Mouse (Mus musculus) brain, embryonic 14.5 days (tissue): ENCODE results near the gene Wrnip1.

ENCODE experiments used
- CTCF ChIP-seq: fragments of 200-500 bp; IDR thresholded peaks from 2 replicates; pipeline ENCODE4 v1.5.1; 2012; ENCODE audit warnings: inconsistent platforms, mild to moderate bottlenecking, moderate library complexity, borderline replicate concordance; ENCODE audit not compliant: insufficient read depth, insufficient read length; ENCODE audit errors: extremely low read depth
- POLR2A ChIP-seq: fragments of 200-500 bp; IDR thresholded peaks from 2 replicates; pipeline ENCODE4 v1.6.1; 2012; ENCODE audit warnings: mild to moderate bottlenecking, inconsistent platforms, borderline replicate concordance; ENCODE audit not compliant: poor library complexity, insufficient read depth, insufficient read length, severe bottlenecking; ENCODE audit errors: extremely low read depth

- TF ChIP-seq CTCF (no peak), POLR2A (no peak)
Observed at GRCm38 (mm10) chr13:32850668-32851404, 49.0 kb downstream of the Wrnip1 start, which contains the start of gene Serpinb1a.
